Mouse (Mus musculus) adrenal gland, adult 8-10 months (tissue): ENCODE data around the gene Nectin1. TPM values are rescaled to one million over a fixed set of nuclear protein-coding genes. Genes with fewer than 3 reads are reported as not detected.

ENCODE experiments used
- DNase-seq: peaks from one replicate; pipeline ENCODE4 v3.0.0; 2022
- total RNA-seq, 4 experiments: library from RNA; stranded (reverse); gene quantifications; 2 replicates each; pipeline ENCODE4 v1.2.4; 2022

Gene Nectin1
- total RNA-seq, 4 experiments from 2014 or later: 39.3 to 61.3 (median 50.2) TPM

DNA sequence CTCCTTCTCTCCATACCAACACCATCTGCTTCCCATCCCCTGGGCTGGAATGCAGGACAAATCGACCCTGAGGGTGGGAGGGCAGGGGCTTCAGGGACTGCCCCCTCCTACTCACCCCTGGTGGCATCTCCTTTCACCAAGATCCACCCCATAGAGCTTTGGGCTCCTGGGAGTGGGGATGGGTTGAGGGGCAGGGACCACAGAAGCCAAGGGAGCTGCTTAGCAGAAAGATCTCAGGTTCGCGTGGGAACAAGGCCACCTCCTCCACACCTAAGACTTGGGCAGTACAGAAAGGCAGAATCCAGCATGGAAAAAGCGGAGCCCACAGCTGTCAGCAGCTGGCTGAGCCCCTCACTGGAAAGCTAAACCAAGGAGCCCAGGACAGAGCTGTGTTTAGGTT is 64.3 kb downstream of the Nectin1 start:
- DNase-seq: no peak

DNA sequence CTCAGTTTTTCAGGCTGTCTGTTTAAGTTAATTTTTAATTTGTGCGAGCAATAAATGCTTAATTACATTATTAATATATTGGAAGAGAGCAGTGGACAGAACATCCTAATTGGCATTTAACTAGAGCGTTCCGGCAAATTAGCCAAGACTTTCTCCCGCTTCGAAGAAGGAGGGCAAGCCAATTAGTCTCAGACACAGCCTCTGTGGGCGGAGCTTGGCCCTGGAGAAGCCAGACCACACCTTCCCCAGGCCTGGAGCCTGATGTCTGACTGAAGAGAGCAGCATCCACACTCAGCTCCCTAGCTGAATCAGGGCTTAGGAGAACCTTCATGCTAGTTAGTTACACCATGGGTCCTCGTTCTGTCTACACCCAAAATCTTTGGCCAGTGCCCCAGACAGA is 64.8 kb downstream of the Nectin1 start:
- DNase-seq: no peak

DNA sequence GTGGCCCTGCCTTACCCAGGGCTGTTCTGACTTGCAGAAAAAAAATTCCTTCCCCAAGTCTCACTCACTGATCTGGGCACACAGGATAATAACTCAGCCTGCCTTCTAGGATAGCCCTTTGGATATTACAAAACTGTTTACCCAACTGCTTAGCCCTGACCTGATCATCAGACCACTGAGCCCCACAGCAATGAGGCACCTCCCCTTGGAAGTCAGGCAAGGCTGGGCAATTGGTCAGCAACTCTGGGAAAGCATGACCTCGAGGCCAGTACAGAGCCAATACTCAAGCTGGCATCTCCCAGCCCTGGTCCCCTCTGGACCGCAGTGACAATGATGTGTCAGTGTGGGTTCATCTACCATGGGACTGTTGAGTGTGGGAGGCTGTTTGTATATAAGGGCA is 69.4 kb downstream of the Nectin1 start:
- peak; percentile 76 for DNase-seq

DNA sequence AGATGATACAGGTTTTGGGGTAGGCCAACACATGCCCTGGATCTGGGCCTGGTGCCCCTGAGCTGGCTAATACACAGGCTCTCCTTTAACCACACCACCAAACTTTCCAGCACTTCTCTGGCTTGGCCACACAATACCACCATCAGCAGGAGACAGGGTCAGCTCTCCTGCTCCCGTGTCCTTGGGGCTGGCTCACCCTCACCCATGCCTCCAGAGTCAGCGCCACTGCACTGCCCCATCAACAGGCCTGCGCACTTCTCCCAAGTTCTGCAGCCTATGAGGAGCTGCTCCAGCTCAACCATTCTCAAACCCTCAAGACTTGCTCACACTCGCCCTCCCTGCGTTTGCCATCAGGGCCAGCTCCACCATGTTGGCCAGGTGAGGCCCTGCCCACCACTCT is 78.4 kb downstream of the Nectin1 start:
- no peak for DNase-seq

DNA sequence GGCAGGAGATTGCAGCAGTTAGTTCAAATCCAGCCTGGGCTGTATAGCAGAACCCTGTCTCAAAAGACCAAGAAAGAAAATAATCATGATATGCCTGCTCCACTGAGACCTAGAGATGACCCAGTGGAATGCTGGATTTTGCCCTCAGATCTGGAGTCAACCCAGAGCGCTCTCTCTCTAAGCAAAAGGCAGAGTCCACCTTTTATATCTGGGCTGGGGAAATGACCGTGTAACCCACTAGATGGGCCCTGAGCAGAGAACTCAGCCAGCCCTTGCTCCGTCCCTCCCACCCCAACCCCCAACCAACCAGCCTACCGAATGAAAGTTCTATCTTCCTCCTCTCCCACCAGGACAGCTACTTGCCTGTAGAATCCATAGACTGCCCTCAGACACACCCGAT is 81.4 kb downstream of the Nectin1 start:
- no peak for DNase-seq

DNA sequence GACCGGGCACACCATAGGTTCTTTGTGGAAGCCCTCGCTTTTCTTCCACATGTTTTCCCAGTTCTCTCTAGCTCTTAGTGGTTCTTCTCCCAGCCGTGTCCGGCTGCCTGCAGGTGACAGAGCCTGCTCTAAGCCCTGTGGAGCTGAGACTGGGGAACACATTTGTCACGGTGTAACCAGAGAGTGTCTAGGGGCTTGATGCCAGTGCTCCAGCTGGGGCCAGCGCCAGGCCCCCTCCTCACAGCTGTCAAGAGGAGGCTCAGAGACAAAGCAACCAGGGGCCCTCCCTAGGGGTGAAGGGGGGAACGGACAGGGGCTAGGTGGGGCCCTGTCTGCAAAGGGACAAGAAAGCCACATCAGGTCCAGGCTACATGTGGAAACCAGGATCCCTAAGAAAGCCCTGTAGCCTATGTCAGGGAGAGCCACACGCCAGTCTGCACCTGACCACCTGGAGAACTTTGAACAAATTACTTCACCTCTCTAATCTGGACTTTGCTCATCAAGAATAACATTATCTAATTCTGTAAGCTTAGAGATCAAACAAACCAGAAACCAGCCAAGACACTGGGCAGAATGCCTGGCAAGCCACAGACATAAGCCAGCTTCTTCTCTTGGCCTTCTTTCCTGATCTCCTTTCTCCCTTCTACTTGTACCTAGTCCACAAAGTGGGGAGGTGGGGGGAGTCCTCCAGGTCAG is 82.9 kb downstream of the Nectin1 start:
- no peak for DNase-seq

DNA sequence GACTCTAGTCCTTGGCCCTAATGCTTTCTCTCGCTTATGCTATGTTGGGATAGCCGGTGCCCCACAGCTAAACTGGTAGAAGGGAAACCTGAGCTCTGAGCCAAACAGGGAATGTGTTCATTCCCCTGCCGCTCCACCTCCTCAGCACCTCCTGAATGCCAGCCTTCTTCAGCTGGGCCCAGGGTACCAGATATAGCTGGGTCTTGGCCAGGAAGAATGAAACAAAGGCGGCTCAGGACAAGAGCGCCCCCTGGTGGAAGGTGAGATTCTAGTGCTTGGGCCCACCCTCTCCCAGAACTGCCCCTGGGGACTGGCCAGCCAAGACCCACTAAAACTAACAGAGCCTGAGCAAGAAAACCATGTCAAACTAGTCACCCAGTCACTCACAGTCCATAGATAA is 83.8 kb downstream of the Nectin1 start:
- DNase-seq: peak; percentile 29

DNA sequence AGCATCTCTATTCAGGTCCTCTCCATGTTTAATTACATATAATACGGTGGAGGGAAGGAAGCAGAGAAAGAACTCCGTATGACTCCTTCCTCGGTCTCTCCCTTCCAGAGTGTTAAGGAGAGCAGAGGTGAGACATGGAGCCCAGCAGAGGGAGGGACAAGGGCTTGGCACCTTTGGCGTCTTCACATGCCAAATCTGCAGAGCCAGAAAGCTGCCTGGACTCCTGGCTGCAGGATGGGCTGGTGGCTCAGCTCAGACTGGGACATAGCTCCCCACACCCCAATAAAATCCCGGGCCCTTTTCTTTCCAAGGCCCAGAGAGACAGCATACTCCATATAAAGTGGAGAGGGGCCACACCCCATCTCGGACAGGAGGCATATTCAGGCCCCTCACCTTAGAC is 85.2 kb downstream of the Nectin1 start:
- no peak for DNase-seq

DNA sequence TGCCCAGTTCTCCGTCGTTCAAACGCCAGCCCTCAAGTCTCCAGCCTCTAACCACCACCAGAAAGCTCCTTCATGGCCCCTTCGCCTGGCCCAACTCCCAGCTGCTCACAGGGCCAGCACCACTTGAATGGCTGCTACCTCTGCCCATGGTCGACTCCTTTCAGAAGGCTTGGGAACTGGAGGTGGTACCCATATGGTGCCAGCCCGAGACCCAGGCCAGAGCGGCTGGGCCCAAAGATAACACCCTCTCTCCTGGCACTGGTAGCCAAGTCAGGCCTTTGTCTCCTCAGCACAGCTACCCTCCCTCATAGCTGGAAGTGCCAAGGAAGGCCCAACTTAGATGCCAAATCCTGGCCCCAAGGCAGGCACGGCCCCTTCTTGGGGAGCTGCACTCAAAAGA is 89.4 kb downstream of the Nectin1 start:
- DNase-seq: no peak

DNA sequence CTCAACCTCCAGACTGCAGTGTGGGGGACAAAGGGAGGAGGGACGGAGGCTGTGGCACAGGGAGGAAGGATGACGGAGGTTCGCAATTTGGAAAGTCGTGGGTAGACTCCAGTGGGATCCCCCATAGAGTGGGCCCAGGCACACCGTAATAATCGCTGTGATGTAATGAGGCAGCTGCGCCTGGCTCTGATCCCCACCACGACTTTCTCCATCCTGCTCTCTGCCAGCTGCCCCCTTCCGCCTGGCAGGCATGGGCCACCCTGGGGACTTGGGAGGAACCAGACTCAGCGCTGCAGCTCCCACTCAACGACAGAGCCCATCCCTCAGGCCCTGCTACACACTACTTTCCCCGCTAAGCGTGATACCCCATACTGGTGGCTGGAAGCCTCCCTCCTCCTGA is 90.5 kb downstream of the Nectin1 start:
- DNase-seq: no peak

DNA sequence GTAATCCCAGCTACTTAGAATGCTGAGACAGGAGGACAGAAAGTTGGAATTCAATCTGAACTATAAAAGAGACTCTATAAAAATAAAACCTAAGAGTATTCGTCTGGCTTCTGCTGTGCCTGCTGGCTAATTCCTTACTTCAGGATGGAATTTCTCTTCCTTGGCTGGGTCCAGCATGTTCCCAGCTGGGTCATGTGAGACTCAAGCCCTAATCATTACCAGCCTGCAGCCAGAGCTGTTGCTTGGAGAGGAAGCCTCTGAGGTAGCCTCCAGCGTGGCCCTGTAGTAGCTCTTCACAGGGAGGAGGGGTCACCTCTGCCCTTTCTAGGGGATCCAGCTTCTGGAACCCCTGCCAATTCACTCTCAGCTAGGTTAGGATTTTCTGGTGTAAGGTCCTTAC is 94.8 kb downstream of the Nectin1 start:
- DNase-seq: no peak

DNA sequence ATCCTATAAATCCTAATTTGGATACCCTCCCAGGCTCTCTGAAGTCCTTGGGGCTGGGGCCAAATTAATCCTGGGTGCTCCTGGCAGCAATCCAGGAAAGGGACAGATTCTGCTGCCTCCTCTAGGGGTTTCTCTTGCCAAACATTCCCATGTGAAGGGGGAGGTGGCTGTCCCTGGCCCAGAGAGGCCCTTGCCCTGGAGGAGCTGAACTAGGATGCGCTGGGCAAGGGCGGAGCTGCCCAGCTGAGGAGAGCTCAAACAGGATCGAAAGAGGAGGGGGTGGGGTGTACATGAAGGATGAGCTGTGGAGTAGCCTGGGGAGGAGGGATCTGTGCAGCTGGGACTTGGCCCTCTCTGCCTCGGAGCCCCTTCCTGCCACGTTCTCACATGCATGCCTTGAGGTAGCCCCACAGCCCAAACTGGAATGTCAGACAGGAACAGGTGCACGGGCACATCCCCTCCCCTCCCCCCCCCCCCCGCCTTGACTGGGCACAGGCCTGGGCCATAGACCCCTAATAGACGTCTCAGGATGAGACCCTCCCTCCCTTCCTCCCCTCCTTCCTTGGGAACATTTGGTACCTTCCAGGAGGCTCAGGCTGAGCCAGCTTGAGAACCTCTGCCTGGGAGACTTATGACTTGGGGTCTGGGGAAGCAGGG is 99.3 kb downstream of the Nectin1 start:
- DNase-seq: no peak

DNA sequence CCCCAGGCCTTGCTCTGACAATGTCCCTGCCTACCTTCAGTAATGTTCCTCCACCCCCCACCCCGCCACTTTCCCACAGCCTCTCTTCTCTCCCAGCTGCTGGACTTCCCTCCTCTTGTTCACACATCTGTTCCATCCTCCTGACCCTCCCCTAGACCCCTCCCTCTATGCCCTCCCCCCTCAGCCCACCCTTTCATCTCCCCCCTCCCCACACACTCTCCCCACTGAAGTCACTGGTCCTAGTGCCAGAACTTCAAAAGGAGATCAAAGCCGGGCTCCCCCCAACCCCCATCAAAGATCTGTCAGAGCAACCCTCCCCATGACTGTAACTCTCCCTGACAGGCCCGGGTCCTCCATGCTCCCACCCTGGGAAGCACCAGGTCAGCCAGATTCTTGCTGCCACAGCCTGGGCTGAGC is 99.9 kb downstream of the Nectin1 start:
- peak; percentile 13 for DNase-seq

DNA sequence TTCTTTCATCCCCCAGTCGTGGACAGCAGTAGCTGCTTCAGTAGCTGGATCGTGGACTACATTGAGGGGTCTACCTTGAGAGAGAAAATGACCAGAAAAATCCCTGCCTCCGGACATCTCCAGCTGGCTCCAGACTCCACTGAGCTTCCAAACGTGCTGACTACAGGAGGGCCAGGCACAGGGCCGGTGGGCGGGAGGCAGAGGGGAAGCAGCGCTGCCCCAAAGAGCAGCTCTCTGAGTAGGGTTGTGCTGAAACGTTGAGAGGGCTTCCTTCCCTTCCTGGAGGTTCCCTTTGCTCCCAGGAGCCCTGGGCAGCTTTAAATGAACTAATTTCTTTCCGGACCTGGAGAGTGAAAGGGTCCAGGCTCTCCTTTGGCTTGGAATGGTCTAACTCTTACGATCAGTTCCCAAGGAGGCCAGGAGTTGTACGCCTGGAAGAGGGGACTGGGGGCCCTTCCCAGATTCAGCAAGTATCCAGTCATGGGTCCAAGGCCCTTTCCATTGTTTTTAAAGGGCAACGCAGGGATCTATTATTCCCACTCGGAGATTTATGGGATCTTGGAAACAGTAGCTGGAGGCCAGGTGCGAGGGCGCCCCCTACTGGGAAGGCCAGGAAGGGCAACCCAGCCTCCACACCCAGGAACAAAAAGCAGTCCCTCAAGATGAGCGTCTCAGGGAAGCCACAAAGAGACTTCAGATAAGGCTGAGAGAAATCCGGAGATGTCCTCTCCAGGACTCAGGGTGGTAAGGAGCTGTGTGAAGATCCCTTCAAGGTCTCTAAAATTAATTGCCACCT is 102.1 kb downstream of the Nectin1 start:
- peak; percentile 18 for DNase-seq

DNA sequence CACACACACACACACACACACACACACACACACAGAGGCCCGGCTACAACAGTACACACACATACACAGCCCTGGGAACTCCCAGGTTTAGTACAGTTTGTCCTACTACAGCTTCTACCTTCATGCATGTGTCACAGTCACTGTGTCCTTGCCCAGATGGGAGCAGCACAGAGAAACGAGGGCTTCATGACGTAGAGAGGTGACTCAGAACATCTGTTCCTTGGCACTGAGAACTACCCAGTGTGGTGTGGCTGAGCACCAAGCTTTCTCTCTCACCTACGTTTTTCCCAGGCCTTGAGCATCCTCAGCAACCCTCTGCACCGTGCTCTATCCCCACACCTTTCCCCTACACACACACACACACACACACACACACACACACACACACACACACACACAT is 104.1 kb downstream of the Nectin1 start:
- peak; percentile 81 for DNase-seq

DNA sequence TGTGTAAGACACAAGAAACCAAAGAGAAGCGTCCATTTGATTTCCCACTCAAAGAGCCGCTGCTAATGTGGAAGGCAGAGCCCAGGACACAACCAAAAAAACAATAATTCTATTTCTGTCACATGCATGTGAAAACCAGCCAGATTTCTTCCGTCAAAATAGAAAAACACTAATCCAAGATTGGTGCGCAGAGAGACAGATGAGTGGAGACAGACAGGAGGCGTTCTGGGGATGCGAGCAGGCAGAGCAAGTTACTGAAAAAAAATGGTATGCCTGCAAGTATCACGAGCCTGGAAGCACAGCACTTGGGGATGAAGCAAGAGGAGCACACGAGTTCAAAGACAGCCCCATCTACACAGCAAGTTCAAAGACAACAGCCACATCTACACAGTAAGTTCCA is 106.5 kb downstream of the Nectin1 start:
- DNase-seq: no peak

DNA sequence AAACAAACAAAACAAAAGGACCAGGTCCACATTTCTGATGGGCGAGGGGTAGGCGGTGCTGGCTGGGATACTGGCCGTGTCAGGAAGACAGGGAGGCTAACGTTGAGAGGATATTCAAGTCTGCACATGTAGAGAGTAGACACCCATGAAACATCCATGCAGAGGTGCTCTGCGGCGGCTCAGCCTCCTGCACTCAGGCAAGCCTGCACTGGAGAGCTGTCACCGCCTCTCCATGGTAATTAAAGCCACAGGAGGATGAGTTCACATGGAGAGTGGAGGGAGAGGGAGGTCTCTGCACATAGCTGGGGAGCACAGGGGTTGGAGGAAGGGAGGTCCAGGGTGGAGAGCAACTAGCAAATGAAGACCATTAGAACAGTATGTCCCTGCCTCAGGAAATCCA is 107.4 kb downstream of the Nectin1 start:
- DNase-seq: no peak

DNA sequence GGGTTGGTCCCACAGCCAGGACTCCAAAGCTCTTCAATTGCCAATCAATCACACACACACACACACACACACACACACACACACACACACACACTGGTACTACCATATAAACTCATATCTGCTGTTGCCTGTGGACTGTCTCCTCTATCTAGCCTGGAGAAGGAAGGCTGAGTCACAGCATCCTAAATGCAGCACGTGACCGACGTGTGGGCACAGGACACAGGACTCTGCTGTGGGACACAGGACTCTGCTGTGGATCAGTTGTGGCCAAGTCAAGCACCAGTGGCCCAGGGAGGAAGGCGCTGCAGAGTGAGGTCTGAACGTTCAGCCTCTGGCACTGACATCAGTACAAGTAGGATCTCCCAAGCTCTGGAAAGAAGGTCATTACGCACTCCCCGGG is 112.1 kb downstream of the Nectin1 start:
- no peak for DNase-seq
